Mouse (Mus musculus): ENCODE results near the gene Ddah2. TPM values are rescaled to one million over a fixed set of nuclear protein-coding genes. Genes with fewer than 3 reads are reported as not detected.
A peak's percentile ranks its signal among the peaks of the same experiment; 100 is the strongest.

Ddah2 gene
- polyA plus RNA-seq, 1 experiment from 2014 or later, result 471 TPM

DNA sequence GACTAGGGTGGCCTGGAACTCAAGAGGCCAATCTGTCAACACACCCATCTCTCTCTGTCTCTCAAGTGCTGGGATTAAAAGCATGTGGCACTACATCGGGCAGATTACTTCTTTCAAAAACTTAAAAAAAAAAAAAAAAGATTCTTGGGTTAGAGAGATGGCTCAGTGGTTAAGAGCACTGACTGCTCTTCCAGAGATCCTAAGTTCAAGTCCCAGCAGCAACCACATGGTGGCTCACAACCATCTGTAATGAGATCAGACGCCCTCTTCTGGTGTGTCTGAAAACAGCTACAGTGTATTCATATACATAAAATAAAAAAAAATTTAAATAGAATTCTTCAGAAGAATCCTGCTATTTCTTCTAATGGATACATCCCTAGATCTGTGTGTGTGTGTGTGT is 29.3 kb downstream of the Ddah2 start:
- no peaks in the 10 kb centered on the region for H3K27me3 ChIP-seq
- 50% methylated on average over 2 of the region's 2 CpGs for WGBS
- no peak overlapping the region for H3K27ac ChIP-seq
- ATAC-seq (ENCODE audit: insufficient number of reproducible peaks, insufficient read depth, low FRiP score, low TSS enrichment), result no peak
- H3K9ac ChIP-seq, result no peak overlapping the region
- H3K4me1 ChIP-seq, result peaks cover 11% of the 10 kb centered on the region
- H3K4me3 ChIP-seq, result no peak overlapping the region
- H3K36me3 ChIP-seq, result peaks cover 19% of the 10 kb centered on the region
- no peaks in the 10 kb centered on the region for H3K9me3 ChIP-seq
- H3K4me2 ChIP-seq (replicated peaks), result no peak overlapping the region

- H3K36me3 ChIP-seq, result peaks cover 25% of the 10 kb centered on the region
- H3K27ac ChIP-seq, result peak within 1 kb of the TSS; percentile 89
- peak; percentile 94 for ATAC-seq (ENCODE audit: insufficient number of reproducible peaks, insufficient read depth, low FRiP score, low TSS enrichment)
- H3K4me2 ChIP-seq (replicated peaks), result peak within 1 kb of the TSS; percentile 50
- H3K4me3 ChIP-seq, result peak within 1 kb of the TSS; percentile 49
- peak within 1 kb of the TSS; percentile 70 for H3K9ac ChIP-seq
- no peaks in the 10 kb centered on the region for H3K27me3 ChIP-seq
- WGBS, result 3% methylated on average over 67 of the region's 67 CpGs
- no peaks in the 10 kb centered on the region for H3K9me3 ChIP-seq
- H3K4me1 ChIP-seq, result peaks cover 11% of the 10 kb centered on the region
These were observed 30.2 kb downstream of the Ddah2 start, which contains the start of gene Abhd16a for GRCm38 (mm10) chr17:35088825-35089644. Gene Abhd16a, plus strand, starts transcription at chr17:35089263.

DNA sequence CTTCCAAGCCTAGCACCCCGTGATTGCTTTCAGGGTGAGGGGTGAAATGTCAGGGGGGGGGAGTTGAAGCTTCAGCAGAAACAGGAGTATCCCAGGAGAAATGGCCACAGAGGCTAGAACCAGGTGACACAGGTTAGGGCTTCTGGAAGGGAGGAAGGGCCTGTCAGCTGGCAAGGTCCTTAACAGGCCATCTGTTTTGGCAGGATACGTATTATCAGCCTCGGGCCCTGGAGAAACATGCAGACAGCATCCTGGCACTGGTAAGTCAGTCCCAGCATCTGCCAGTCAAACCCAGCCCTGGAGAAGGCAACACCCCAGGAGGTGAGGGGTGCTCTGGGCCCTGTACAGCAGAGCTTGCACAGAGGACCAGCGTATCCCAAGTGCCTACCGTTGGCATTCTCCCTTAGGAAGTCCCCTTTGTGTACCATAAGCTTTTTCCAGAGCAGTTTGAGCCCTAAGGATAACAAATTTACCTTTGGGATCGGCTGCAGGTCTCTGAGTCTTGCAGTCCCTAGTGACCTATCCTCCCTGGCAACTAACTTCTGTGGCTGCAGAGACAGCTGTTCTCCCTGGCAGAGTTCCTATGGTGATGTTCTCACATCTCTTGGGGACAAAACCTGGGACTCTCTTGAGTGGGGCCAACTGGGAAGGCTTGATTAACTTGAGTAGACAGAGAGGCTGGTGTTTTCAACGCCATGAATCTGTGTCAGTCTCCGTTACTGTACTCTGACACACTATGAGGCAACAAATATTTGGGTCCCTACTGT is 31.5 kb downstream of the Ddah2 start:
- Histone ChIP-seq H3K4me2 (replicated peaks) (peak overlapping the region; percentile 50), H3K27me3 (no peaks in the 10 kb centered on the region), H3K27ac (no peak overlapping the region), H3K4me3 (peak overlapping the region; percentile 49), H3K9me3 (no peaks in the 10 kb centered on the region), H3K9ac (peak overlapping the region; percentile 70), H3K4me1 (peaks cover 11% of the 10 kb centered on the region), H3K36me3 (peaks cover 37% of the 10 kb centered on the region)
- no peak for ATAC-seq (ENCODE audit: insufficient number of reproducible peaks, insufficient read depth, low FRiP score, low TSS enrichment)
- 67% methylated on average over 8 of the region's 8 CpGs for WGBS

DNA sequence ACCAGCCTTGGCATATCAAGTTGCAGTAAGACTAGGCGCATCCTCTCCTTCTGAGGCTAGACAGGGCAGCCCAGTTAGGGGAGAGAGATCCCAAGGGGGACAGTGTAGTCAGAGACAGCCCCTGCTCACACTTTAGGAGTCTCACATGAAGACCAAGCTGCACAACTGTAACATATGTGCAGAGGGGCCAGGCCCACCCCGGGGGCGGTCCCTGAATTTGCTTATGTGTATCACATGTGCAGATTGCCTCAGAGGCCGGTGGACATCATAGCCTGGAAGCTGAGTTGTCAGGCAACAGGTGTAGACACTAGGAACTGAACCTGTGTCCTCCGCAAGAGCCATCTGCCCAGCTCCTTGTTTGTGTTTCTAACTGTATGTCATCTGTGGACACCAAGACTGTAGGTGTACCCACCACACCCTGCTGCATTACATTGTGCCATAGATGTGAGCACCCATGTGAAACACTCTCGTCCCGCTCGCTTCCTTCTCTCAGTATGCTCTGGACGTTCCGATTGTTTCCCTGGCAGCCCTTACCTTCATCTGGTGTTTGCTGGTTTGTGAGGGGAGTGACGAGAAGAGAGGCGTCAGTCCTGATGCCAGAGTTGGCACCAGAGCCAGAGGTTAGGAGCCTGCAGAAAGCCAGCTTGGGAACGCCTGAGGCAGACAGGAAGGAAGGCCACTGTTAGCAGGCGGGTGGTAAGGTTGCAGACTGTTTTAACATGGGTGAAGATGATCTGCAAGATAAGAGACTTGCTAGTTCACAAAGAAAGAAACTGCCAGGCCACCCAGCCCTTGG is 33.8 kb downstream of the Ddah2 start:
- no peaks in the 10 kb centered on the region for H3K9me3 ChIP-seq
- no peak overlapping the region for H3K27ac ChIP-seq
- WGBS, result 87% methylated on average over 14 of the region's 14 CpGs
- H3K36me3 ChIP-seq, result peaks cover 57% of the 10 kb centered on the region
- no peak overlapping the region for H3K4me2 ChIP-seq (replicated peaks)
- no peak for ATAC-seq (ENCODE audit: insufficient number of reproducible peaks, insufficient read depth, low FRiP score, low TSS enrichment)
- H3K4me1 ChIP-seq, result peaks cover 11% of the 10 kb centered on the region
- no peak overlapping the region for H3K4me3 ChIP-seq
- no peaks in the 10 kb centered on the region for H3K27me3 ChIP-seq
- H3K9ac ChIP-seq, result no peak overlapping the region

DNA sequence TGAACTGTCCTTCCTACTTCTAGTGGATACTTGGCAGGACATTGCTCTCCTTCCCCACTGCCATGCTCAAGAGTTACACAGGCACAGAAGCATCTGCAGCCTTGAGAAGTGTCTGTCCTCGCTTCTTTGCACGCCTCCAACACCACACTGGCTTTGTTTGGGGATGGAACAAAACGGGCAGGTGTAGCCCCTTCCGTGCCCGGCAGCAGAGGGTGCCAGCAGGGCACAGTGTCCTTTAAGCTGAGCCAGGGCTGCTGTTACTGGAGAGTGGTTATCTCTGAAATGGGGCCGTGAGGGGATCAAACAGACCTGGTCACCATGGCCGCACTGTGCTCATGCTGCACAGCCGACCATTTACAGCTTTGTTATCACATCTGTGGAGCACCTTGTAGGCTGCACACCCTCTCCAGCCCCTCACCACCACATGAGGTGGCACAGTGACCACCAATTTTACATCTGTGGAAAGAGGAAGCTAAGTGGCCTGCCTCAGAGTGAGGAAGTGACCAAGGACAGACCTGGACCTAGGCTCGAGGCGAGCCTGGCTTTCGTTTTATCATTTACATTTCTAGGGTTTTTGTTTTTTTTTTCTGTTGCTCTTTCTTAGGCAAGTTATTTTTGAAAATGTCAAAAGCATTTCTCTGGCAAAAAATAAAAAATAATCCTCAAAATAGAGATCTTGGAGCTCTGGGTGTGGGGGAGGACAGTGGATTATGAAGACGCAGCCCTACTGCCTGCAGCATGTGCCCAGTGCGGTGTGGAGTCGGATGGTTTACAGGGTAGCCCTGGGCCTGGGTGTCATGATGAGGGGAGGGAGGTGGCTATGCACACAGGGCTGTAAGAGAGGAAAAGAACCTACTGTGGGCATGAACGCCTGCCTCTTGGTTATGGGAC is 35.9 kb downstream of the Ddah2 start:
- H3K27ac ChIP-seq, result no peak overlapping the region
- WGBS, result 94% methylated on average over 15 of the region's 15 CpGs
- no peak for ATAC-seq (ENCODE audit: insufficient number of reproducible peaks, insufficient read depth, low FRiP score, low TSS enrichment)
- H3K4me1 ChIP-seq, result peaks cover 11% of the 10 kb centered on the region
- H3K4me2 ChIP-seq (replicated peaks), result no peak overlapping the region
- no peak overlapping the region for H3K4me3 ChIP-seq
- H3K9me3 ChIP-seq, result no peaks in the 10 kb centered on the region
- H3K36me3 ChIP-seq, result peaks cover 75% of the 10 kb centered on the region
- no peaks in the 10 kb centered on the region for H3K27me3 ChIP-seq
- H3K9ac ChIP-seq, result no peak overlapping the region

GRCm38 (mm10) chr17:35096597-35096996 is 37.8 kb downstream of the Ddah2 start:
- 77% methylated on average over 12 of the region's 12 CpGs for WGBS
- no peak overlapping the region for H3K4me2 ChIP-seq (replicated peaks)
- ATAC-seq (ENCODE audit: insufficient number of reproducible peaks, insufficient read depth, low FRiP score, low TSS enrichment), result no peak
- H3K27ac ChIP-seq, result no peak overlapping the region
- H3K27me3 ChIP-seq, result no peaks in the 10 kb centered on the region
- no peaks in the 10 kb centered on the region for H3K4me1 ChIP-seq
- H3K9me3 ChIP-seq, result no peaks in the 10 kb centered on the region
- H3K4me3 ChIP-seq, result no peak overlapping the region
- H3K36me3 ChIP-seq, result peaks cover 90% of the 10 kb centered on the region
- no peak overlapping the region for H3K9ac ChIP-seq

GRCm38 (mm10) chr17:35097164-35097655 is 38.4 kb downstream of the Ddah2 start:
- no peak overlapping the region for H3K9ac ChIP-seq
- H3K27ac ChIP-seq, result no peak overlapping the region
- no peaks in the 10 kb centered on the region for H3K27me3 ChIP-seq
- H3K4me2 ChIP-seq (replicated peaks), result no peak overlapping the region
- H3K9me3 ChIP-seq, result no peaks in the 10 kb centered on the region
- no peak for ATAC-seq (ENCODE audit: insufficient number of reproducible peaks, insufficient read depth, low FRiP score, low TSS enrichment)
- H3K36me3 ChIP-seq, result peaks cover 91% of the 10 kb centered on the region
- H3K4me3 ChIP-seq, result no peak overlapping the region
- 82% methylated on average over 12 of the region's 12 CpGs for WGBS
- no peaks in the 10 kb centered on the region for H3K4me1 ChIP-seq

DNA sequence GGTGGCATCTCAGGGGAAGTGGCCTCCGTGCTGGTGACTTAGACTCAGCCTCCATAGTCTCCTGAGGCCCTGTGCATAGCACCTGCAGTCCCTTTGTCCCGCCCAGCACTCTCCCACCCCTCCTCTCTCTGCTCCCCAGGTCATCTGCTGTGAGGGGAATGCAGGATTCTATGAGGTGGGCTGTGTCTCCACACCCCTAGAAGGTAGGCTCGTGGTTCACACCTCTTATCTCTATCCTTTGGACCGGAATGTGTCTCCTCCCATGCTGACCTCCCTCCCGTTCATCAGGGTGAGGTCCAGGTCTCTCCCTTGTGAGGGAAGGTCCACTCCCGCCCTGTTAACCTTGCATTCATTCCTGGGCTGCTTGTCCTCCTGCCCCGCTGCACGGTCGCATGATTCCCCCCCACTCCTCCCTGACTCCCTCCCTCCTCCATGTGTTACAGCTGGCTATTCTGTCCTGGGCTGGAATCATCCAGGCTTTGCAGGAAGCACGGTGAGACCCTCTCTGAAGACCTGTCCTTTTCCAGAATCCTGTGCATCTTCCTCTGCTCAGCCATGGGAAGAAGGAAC is 41.4 kb downstream of the Ddah2 start:
- Histone ChIP-seq H3K4me1 (no peaks in the 10 kb centered on the region), H3K9ac (no peak overlapping the region), H3K9me3 (no peaks in the 10 kb centered on the region), H3K4me2 (replicated peaks) (no peak overlapping the region), H3K36me3 (peaks cover 80% of the 10 kb centered on the region), H3K4me3 (no peak overlapping the region), H3K27me3 (no peaks in the 10 kb centered on the region), H3K27ac (no peak overlapping the region)
- ATAC-seq (ENCODE audit: insufficient number of reproducible peaks, insufficient read depth, low FRiP score, low TSS enrichment), result no peak
- 83% methylated on average over 10 of the region's 10 CpGs for WGBS

DNA sequence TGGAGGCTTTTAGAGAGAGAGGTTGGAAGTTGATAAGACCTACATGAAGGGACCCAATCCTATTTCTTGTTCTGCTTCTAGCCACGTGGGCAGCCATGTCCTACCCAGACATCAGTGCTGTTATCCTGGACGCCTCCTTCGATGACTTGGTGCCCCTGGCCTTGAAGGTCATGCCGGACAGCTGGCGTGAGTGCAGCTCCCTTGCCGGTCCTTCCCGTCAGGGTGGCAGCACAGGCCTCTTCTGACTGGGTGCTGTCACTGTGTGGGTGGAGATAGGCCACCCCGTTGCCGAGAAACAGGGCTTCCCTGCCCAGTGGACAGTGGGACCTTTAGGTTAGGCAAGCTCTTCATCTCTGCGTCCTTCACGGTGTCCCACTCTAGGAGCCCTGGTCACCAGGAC is 42.3 kb downstream of the Ddah2 start:
- no peak overlapping the region for H3K27ac ChIP-seq
- no peak overlapping the region for H3K4me2 ChIP-seq (replicated peaks)
- H3K9ac ChIP-seq, result no peak overlapping the region
- no peak for ATAC-seq (ENCODE audit: insufficient number of reproducible peaks, insufficient read depth, low FRiP score, low TSS enrichment)
- H3K4me1 ChIP-seq, result no peaks in the 10 kb centered on the region
- 86% methylated on average over 11 of the region's 11 CpGs for WGBS
- peaks cover 73% of the 10 kb centered on the region for H3K36me3 ChIP-seq
- H3K27me3 ChIP-seq, result no peaks in the 10 kb centered on the region
- no peak overlapping the region for H3K4me3 ChIP-seq
- no peaks in the 10 kb centered on the region for H3K9me3 ChIP-seq

GRCm38 (mm10) chr17:35102299-35102698 is 43.5 kb downstream of the Ddah2 start:
- no peak for ATAC-seq (ENCODE audit: insufficient number of reproducible peaks, insufficient read depth, low FRiP score, low TSS enrichment)
- H3K9me3 ChIP-seq, result no peaks in the 10 kb centered on the region
- WGBS, result 78% methylated on average over 6 of the region's 8 CpGs
- no peak overlapping the region for H3K27ac ChIP-seq
- no peaks in the 10 kb centered on the region for H3K4me1 ChIP-seq
- peaks cover 62% of the 10 kb centered on the region for H3K36me3 ChIP-seq
- H3K27me3 ChIP-seq, result no peaks in the 10 kb centered on the region
- H3K9ac ChIP-seq, result no peak overlapping the region
- H3K4me2 ChIP-seq (replicated peaks), result no peak overlapping the region
- H3K4me3 ChIP-seq, result no peak overlapping the region

All from embryonic facial prominence, embryonic 12.5 days (tissue).